Mouse (Mus musculus): ENCODE data around the gene Podxl2. TPM values are rescaled to one million over a fixed set of nuclear protein-coding genes. Genes with fewer than 3 reads are reported as not detected.

The Podxl2 gene
- polyA plus RNA-seq, 1 experiment from 2014 or later: 129 TPM

GRCm38 (mm10) chr6:88832663-88833062 lies 42.2 kb downstream of the Podxl2 start:
- Histone ChIP-seq H3K36me3 (ENCODE audit: control insufficient read depth, insufficient read depth, low read length) (peaks cover 2% of the 10 kb centered on the region; the same call in 1 of the 2 replicates), H3K4me1 (ENCODE audit: control insufficient read depth, insufficient read depth, low read length) (no peaks in the 10 kb centered on the region), H3K9me3 (ENCODE audit: control insufficient read depth, low read length) (no peaks in the 10 kb centered on the region), H3K27me3 (ENCODE audit: control insufficient read depth, insufficient read depth, low read length) (no peaks in the 10 kb centered on the region), H3K4me2 (ENCODE audit: low read depth) (no peak overlapping the region), H3K27ac (ENCODE audit: low read depth, low read length) (no peak overlapping the region), H3K9ac (ENCODE audit: low read length) (no peak overlapping the region), H3K4me3 (ENCODE audit: low read depth, low read length) (no peak overlapping the region)
- ATAC-seq (ENCODE audit: insufficient read depth, low FRiP score, low TSS enrichment) (0 out of 2 replicates have a peak, but pooled peaks have one; percentile 51), DNase-seq (ENCODE audit: low spot score) (peak; percentile 38)
- 74% methylated on average over 5 of the region's 5 CpGs for WGBS

- DNase-seq (ENCODE audit: low spot score) (peak; percentile 78), ATAC-seq (ENCODE audit: insufficient read depth, low FRiP score, low TSS enrichment) (peak; percentile 54; the same call in 1 of the 2 replicates)
- 31% methylated on average over 8 of the region's 8 CpGs for WGBS
- Histone ChIP-seq H3K4me3 (ENCODE audit: low read depth, low read length) (no peak overlapping the region), H3K9ac (ENCODE audit: low read length) (no peak overlapping the region), H3K27me3 (ENCODE audit: control insufficient read depth, insufficient read depth, low read length) (no peaks in the 10 kb centered on the region), H3K4me2 (ENCODE audit: low read depth) (no peak overlapping the region), H3K4me1 (ENCODE audit: control insufficient read depth, insufficient read depth, low read length) (no peaks in the 10 kb centered on the region), H3K36me3 (ENCODE audit: control insufficient read depth, insufficient read depth, low read length) (peaks cover 2% of the 10 kb centered on the region; the same call in 1 of the 2 replicates), H3K9me3 (ENCODE audit: control insufficient read depth, low read length) (no peaks in the 10 kb centered on the region), H3K27ac (ENCODE audit: low read depth, low read length) (no peak overlapping the region)
Measured at GRCm38 (mm10) chr6:88831456-88831855, 43.4 kb downstream of the Podxl2 start.

DNA sequence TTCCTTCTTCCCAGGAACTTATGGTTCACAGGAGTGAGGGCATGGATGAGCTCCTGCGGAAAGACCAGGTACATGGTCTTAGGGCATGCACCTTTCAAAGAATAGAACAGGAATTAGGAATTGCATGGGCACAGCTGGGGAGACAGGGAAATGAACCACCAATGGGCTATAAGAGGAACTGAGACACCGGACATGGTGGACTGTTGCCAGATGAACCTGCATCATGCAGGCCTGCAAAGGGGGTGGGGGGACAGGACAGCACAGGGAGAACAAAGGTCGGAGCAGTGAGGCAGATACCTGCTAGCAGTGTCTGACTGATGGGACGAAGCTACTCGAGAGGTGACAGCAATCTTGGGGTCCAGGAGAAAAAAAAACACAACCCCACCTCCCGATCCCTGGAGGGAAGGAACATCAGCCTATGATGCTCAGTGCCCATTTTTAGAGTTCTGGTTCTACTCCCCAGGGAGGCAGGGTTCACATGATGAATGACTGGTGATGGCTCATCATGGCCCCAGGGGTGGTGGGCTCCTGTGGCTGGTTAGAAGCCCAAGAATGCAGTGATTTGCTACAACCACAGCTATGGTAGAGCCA lies 44.6 kb downstream of the Podxl2 start:
- DNase-seq (ENCODE audit: low spot score) (no peak), ATAC-seq (ENCODE audit: insufficient read depth, low FRiP score, low TSS enrichment) (no peak)
- H3K4me2 ChIP-seq (ENCODE audit: low read depth): no peak overlapping the region
- no peaks in the 10 kb centered on the region for H3K36me3 ChIP-seq (ENCODE audit: control insufficient read depth, insufficient read depth, low read length)
- no peaks in the 10 kb centered on the region for H3K27me3 ChIP-seq (ENCODE audit: control insufficient read depth, insufficient read depth, low read length)
- H3K4me3 ChIP-seq (ENCODE audit: low read depth, low read length): no peak overlapping the region
- no peaks in the 10 kb centered on the region for H3K9me3 ChIP-seq (ENCODE audit: control insufficient read depth, low read length)
- WGBS: 84% methylated on average over 6 of the region's 6 CpGs
- H3K4me1 ChIP-seq (ENCODE audit: control insufficient read depth, insufficient read depth, low read length): no peaks in the 10 kb centered on the region
- no peak overlapping the region for H3K9ac ChIP-seq (ENCODE audit: low read length)
- H3K27ac ChIP-seq (ENCODE audit: low read depth, low read length): no peak overlapping the region

DNA sequence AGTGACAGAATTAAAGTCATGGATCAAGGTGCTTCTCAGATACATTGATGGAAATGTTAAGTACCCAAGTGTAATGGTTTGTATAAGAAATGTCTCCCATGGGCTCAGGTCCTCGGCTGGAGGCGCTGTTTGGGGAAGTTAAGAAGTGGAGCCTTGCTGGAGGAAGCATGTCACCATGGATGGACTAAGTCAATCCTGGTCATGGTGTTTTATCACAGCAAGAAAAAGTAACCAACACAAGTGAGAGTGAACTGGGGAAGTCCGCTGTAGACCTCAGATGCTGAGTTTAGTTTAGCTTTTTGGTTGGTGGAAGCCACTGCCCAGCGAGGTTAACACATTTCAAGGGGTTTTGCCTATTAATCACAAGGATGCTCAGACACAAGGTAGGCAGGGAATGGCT lies 45.3 kb downstream of the Podxl2 start:
- no peak overlapping the region for H3K9ac ChIP-seq (ENCODE audit: low read length)
- H3K4me3 ChIP-seq (ENCODE audit: low read depth, low read length): no peak overlapping the region
- ATAC-seq (ENCODE audit: insufficient read depth, low FRiP score, low TSS enrichment): no peak
- no peaks in the 10 kb centered on the region for H3K9me3 ChIP-seq (ENCODE audit: control insufficient read depth, low read length)
- 90% methylated on average over 4 of the region's 4 CpGs for WGBS
- no peak overlapping the region for H3K4me2 ChIP-seq (ENCODE audit: low read depth)
- no peaks in the 10 kb centered on the region for H3K4me1 ChIP-seq (ENCODE audit: control insufficient read depth, insufficient read depth, low read length)
- no peak for DNase-seq (ENCODE audit: low spot score)
- H3K27ac ChIP-seq (ENCODE audit: low read depth, low read length): no peak overlapping the region
- no peaks in the 10 kb centered on the region for H3K36me3 ChIP-seq (ENCODE audit: control insufficient read depth, insufficient read depth, low read length)
- no peaks in the 10 kb centered on the region for H3K27me3 ChIP-seq (ENCODE audit: control insufficient read depth, insufficient read depth, low read length)

- no peak overlapping the region for H3K4me2 ChIP-seq (ENCODE audit: low read depth)
- no peaks in the 10 kb centered on the region for H3K36me3 ChIP-seq (ENCODE audit: control insufficient read depth, insufficient read depth, low read length)
- no peak for ATAC-seq (ENCODE audit: insufficient read depth, low FRiP score, low TSS enrichment)
- H3K9ac ChIP-seq (ENCODE audit: low read length): no peak overlapping the region
- H3K27ac ChIP-seq (ENCODE audit: low read depth, low read length): no peak overlapping the region
- DNase-seq (ENCODE audit: low spot score): no peak
- WGBS: 73% methylated on average over 15 of the region's 15 CpGs
- H3K27me3 ChIP-seq (ENCODE audit: control insufficient read depth, insufficient read depth, low read length): no peaks in the 10 kb centered on the region
- no peaks in the 10 kb centered on the region for H3K4me1 ChIP-seq (ENCODE audit: control insufficient read depth, insufficient read depth, low read length)
- no peak overlapping the region for H3K4me3 ChIP-seq (ENCODE audit: low read depth, low read length)
- no peaks in the 10 kb centered on the region for H3K9me3 ChIP-seq (ENCODE audit: control insufficient read depth, low read length)
Measured at GRCm38 (mm10) chr6:88828206-88829009, 46.4 kb downstream of the Podxl2 start.

- 64% methylated on average over 13 of the region's 13 CpGs for WGBS
- Histone ChIP-seq H3K9ac (ENCODE audit: low read length) (no peak overlapping the region), H3K27me3 (ENCODE audit: control insufficient read depth, insufficient read depth, low read length) (no peaks in the 10 kb centered on the region), H3K36me3 (ENCODE audit: control insufficient read depth, insufficient read depth, low read length) (no peaks in the 10 kb centered on the region), H3K4me1 (ENCODE audit: control insufficient read depth, insufficient read depth, low read length) (no peaks in the 10 kb centered on the region), H3K4me2 (ENCODE audit: low read depth) (no peak overlapping the region), H3K4me3 (ENCODE audit: low read depth, low read length) (no peak overlapping the region), H3K9me3 (ENCODE audit: control insufficient read depth, low read length) (no peaks in the 10 kb centered on the region), H3K27ac (ENCODE audit: low read depth, low read length) (no peak overlapping the region)
- ATAC-seq (ENCODE audit: insufficient read depth, low FRiP score, low TSS enrichment) (no peak), DNase-seq (ENCODE audit: low spot score) (no peak)
Measured at GRCm38 (mm10) chr6:88827395-88828205, 47.2 kb downstream of the Podxl2 start.

DNA sequence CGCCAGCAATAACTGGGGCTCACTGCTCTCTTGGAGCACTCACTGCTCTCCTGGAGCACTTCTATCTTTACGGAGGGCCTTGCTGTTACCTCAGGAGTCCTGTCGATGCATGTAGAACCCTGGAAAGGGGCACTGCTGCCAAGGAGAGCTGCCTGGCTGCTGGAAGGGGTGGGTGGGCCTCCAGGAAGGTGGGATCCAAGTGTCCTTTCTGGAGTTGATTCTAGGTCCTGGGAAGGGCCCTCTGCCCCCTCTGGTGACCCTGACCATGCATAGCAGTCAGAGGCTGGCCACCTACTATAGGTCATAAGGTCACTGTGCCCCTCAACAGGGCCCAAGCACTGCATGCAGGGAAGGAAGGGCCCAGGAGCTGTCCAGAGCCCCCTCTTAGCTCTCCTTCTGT lies 47.9 kb downstream of the Podxl2 start:
- Histone ChIP-seq H3K4me2 (ENCODE audit: low read depth) (no peak overlapping the region), H3K27me3 (ENCODE audit: control insufficient read depth, insufficient read depth, low read length) (no peaks in the 10 kb centered on the region), H3K4me1 (ENCODE audit: control insufficient read depth, insufficient read depth, low read length) (no peaks in the 10 kb centered on the region), H3K4me3 (ENCODE audit: low read depth, low read length) (no peak overlapping the region), H3K27ac (ENCODE audit: low read depth, low read length) (no peak overlapping the region), H3K9me3 (ENCODE audit: control insufficient read depth, low read length) (no peaks in the 10 kb centered on the region), H3K9ac (ENCODE audit: low read length) (no peak overlapping the region), H3K36me3 (ENCODE audit: control insufficient read depth, insufficient read depth, low read length) (no peaks in the 10 kb centered on the region)
- ATAC-seq (ENCODE audit: insufficient read depth, low FRiP score, low TSS enrichment): no peak
- 82% methylated on average over 3 of the region's 3 CpGs for WGBS
- no peak for DNase-seq (ENCODE audit: low spot score)

GRCm38 (mm10) chr6:88826545-88826944 lies 48.3 kb downstream of the Podxl2 start:
- no peaks in the 10 kb centered on the region for H3K27me3 ChIP-seq (ENCODE audit: control insufficient read depth, insufficient read depth, low read length)
- H3K9me3 ChIP-seq (ENCODE audit: control insufficient read depth, low read length): no peaks in the 10 kb centered on the region
- no peak overlapping the region for H3K9ac ChIP-seq (ENCODE audit: low read length)
- no peak overlapping the region for H3K4me2 ChIP-seq (ENCODE audit: low read depth)
- H3K4me3 ChIP-seq (ENCODE audit: low read depth, low read length): no peak overlapping the region
- no peaks in the 10 kb centered on the region for H3K36me3 ChIP-seq (ENCODE audit: control insufficient read depth, insufficient read depth, low read length)
- peak; percentile 41; the same call in 1 of the 2 replicates for ATAC-seq (ENCODE audit: insufficient read depth, low FRiP score, low TSS enrichment)
- peak; percentile 68 for DNase-seq (ENCODE audit: low spot score)
- H3K27ac ChIP-seq (ENCODE audit: low read depth, low read length): no peak overlapping the region
- no peaks in the 10 kb centered on the region for H3K4me1 ChIP-seq (ENCODE audit: control insufficient read depth, insufficient read depth, low read length)
- 28% methylated on average over 6 of the region's 6 CpGs for WGBS
